Mouse (Mus musculus): ENCODE measurements around the gene Rnf141.

DNA sequence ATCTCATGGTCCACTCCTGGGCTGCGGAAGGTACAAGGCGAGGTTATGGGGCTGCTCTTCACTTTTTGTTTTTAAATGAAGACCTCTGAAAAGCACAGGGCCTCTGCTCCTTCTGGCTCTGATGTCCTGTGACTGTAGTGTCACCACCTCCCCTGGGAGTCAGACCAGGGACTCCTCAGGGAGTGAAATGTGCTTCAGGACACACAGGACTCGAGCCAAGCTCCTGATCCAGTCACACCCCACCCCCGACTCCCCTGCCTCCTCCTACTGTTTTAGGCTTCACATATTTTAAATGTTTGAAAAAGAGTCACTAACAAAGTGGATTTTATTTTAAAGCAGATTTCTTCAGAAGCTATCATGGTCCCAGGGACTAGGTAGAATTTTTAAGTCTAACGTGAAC is 32.7 kb downstream of the Rnf141 start:
- TF ChIP-seq POLR2A (IDR thresholded peaks at IDR 0.05; ENCODE audit: borderline replicate concordance, insufficient read depth, low read length) (no peak), CTCF (IDR thresholded peaks at IDR 0.05; ENCODE audit: borderline replicate concordance, insufficient read depth, low read depth, low read length) (no peak)

All from cerebellum, adult 2 months (tissue).